Mouse (Mus musculus): ENCODE results near the gene Grm1. TPM values are rescaled to one million over a fixed set of nuclear protein-coding genes. Genes with fewer than 3 reads are reported as not detected.

Gene Grm1
- total and polyA plus RNA-seq, 2 experiments: not detected

- TF ChIP-seq CTCF (IDR thresholded peaks at IDR 0.05; ENCODE audit: low read depth, low read length) (no peak), POLR2A (IDR thresholded peaks at IDR 0.05; ENCODE audit: extremely low read depth, insufficient read depth, low read length) (no peak)
- Histone ChIP-seq H3K9ac (ENCODE audit: low read depth, low read length) (no peak overlapping the region), H3K27ac (replicated peaks; ENCODE audit: insufficient read depth, low read depth, low read length) (no peak overlapping the region), H3K79me2 (ENCODE audit: control insufficient read depth, insufficient read depth, low read length) (no peaks in the 10 kb centered on the region), H3K4me1 (ENCODE audit: control insufficient read depth, insufficient read depth, low read length) (no peaks in the 10 kb centered on the region), H3K36me3 (ENCODE audit: control insufficient read depth, insufficient read depth, low read length) (no peaks in the 10 kb centered on the region), H3K4me3 (ENCODE audit: insufficient read depth, low read depth, low read length) (no peak overlapping the region), H3K27me3 (ENCODE audit: control insufficient read depth, insufficient read depth, low read length) (no peaks in the 10 kb centered on the region)
- WGBS: 67% methylated on average over 1 of the region's 1 CpGs
- DNase-seq (ENCODE audit: extremely low read depth, low read depth, low spot score): no peak
Measured at GRCm38 (mm10) chr10:10996766-10997165, 85.4 kb downstream of the Grm1 start.

- no peak for DNase-seq (ENCODE audit: extremely low read depth, low read depth, low spot score)
- Histone ChIP-seq H3K79me2 (ENCODE audit: control insufficient read depth, insufficient read depth, low read length) (no peaks in the 10 kb centered on the region), H3K4me1 (ENCODE audit: control insufficient read depth, insufficient read depth, low read length) (no peaks in the 10 kb centered on the region), H3K27me3 (ENCODE audit: control insufficient read depth, insufficient read depth, low read length) (no peaks in the 10 kb centered on the region), H3K36me3 (ENCODE audit: control insufficient read depth, insufficient read depth, low read length) (no peaks in the 10 kb centered on the region), H3K27ac (replicated peaks; ENCODE audit: insufficient read depth, low read depth, low read length) (no peak overlapping the region), H3K4me3 (ENCODE audit: insufficient read depth, low read depth, low read length) (no peak overlapping the region), H3K9ac (ENCODE audit: low read depth, low read length) (no peak overlapping the region)
- TF ChIP-seq POLR2A (IDR thresholded peaks at IDR 0.05; ENCODE audit: extremely low read depth, insufficient read depth, low read length) (no peak), CTCF (IDR thresholded peaks at IDR 0.05; ENCODE audit: low read depth, low read length) (no peak)
- WGBS: 77% methylated on average over 3 of the region's 3 CpGs
Measured at GRCm38 (mm10) chr10:10991708-10992107, 90.4 kb downstream of the Grm1 start.

GRCm38 (mm10) chr10:10971311-10971710 is 110.8 kb downstream of the Grm1 start:
- Histone ChIP-seq H3K79me2 (ENCODE audit: control insufficient read depth, insufficient read depth, low read length) (no peaks in the 10 kb centered on the region), H3K9ac (ENCODE audit: low read depth, low read length) (no peak overlapping the region), H3K36me3 (ENCODE audit: control insufficient read depth, insufficient read depth, low read length) (no peaks in the 10 kb centered on the region), H3K27ac (replicated peaks; ENCODE audit: insufficient read depth, low read depth, low read length) (no peak overlapping the region), H3K27me3 (ENCODE audit: control insufficient read depth, insufficient read depth, low read length) (no peaks in the 10 kb centered on the region), H3K4me3 (ENCODE audit: insufficient read depth, low read depth, low read length) (no peak overlapping the region), H3K4me1 (ENCODE audit: control insufficient read depth, insufficient read depth, low read length) (no peaks in the 10 kb centered on the region)
- DNase-seq (ENCODE audit: extremely low read depth, low read depth, low spot score): no peak
- WGBS: 59% methylated on average over 2 of the region's 2 CpGs
- no peak for TF ChIP-seq POLR2A (IDR thresholded peaks at IDR 0.05; ENCODE audit: extremely low read depth, insufficient read depth, low read length)
- no peak for TF ChIP-seq CTCF (IDR thresholded peaks at IDR 0.05; ENCODE audit: low read depth, low read length)

- DNase-seq (ENCODE audit: extremely low read depth, low read depth, low spot score): no peak
- TF ChIP-seq CTCF (IDR thresholded peaks at IDR 0.05; ENCODE audit: low read depth, low read length) (no peak), POLR2A (IDR thresholded peaks at IDR 0.05; ENCODE audit: extremely low read depth, insufficient read depth, low read length) (no peak)
- H3K79me2 ChIP-seq (ENCODE audit: control insufficient read depth, insufficient read depth, low read length): no peaks in the 10 kb centered on the region
Measured at GRCm38 (mm10) chr10:10964490-10965150, 117.5 kb downstream of the Grm1 start.

GRCm38 (mm10) chr10:10950557-10950956 is 131.6 kb downstream of the Grm1 start:
- WGBS: 75% methylated on average over 3 of the region's 3 CpGs
- Histone ChIP-seq H3K79me2 (ENCODE audit: control insufficient read depth, insufficient read depth, low read length) (no peaks in the 10 kb centered on the region), H3K27me3 (ENCODE audit: control insufficient read depth, insufficient read depth, low read length) (no peaks in the 10 kb centered on the region), H3K27ac (replicated peaks; ENCODE audit: insufficient read depth, low read depth, low read length) (no peak overlapping the region), H3K4me1 (ENCODE audit: control insufficient read depth, insufficient read depth, low read length) (no peaks in the 10 kb centered on the region), H3K4me3 (ENCODE audit: insufficient read depth, low read depth, low read length) (no peak overlapping the region), H3K36me3 (ENCODE audit: control insufficient read depth, insufficient read depth, low read length) (no peaks in the 10 kb centered on the region), H3K9ac (ENCODE audit: low read depth, low read length) (no peak overlapping the region)
- no peak for DNase-seq (ENCODE audit: extremely low read depth, low read depth, low spot score)
- TF ChIP-seq POLR2A (IDR thresholded peaks at IDR 0.05; ENCODE audit: extremely low read depth, insufficient read depth, low read length) (no peak), CTCF (IDR thresholded peaks at IDR 0.05; ENCODE audit: low read depth, low read length) (no peak)

More at GRCm38 (mm10) chr10:10964490-10965150, 117.5 kb downstream of the Grm1 start:
- Histone ChIP-seq H3K9ac (ENCODE audit: low read depth, low read length) (no peak overlapping the region), H3K4me3 (ENCODE audit: insufficient read depth, low read depth, low read length) (no peak overlapping the region), H3K27ac (replicated peaks; ENCODE audit: insufficient read depth, low read depth, low read length) (no peak overlapping the region), H3K27me3 (ENCODE audit: control insufficient read depth, insufficient read depth, low read length) (no peaks in the 10 kb centered on the region), H3K4me1 (ENCODE audit: control insufficient read depth, insufficient read depth, low read length) (no peaks in the 10 kb centered on the region), H3K36me3 (ENCODE audit: control insufficient read depth, insufficient read depth, low read length) (no peaks in the 10 kb centered on the region)
- 69% methylated on average over 6 of the region's 6 CpGs for WGBS

GRCm38 (mm10) chr10:10949172-10949571 is 133.0 kb downstream of the Grm1 start:
- Histone ChIP-seq H3K79me2 (ENCODE audit: control insufficient read depth, insufficient read depth, low read length) (no peaks in the 10 kb centered on the region), H3K27me3 (ENCODE audit: control insufficient read depth, insufficient read depth, low read length) (no peaks in the 10 kb centered on the region), H3K4me1 (ENCODE audit: control insufficient read depth, insufficient read depth, low read length) (no peaks in the 10 kb centered on the region), H3K4me3 (ENCODE audit: insufficient read depth, low read depth, low read length) (no peak overlapping the region), H3K36me3 (ENCODE audit: control insufficient read depth, insufficient read depth, low read length) (no peaks in the 10 kb centered on the region), H3K27ac (replicated peaks; ENCODE audit: insufficient read depth, low read depth, low read length) (no peak overlapping the region), H3K9ac (ENCODE audit: low read depth, low read length) (no peak overlapping the region)
- TF ChIP-seq CTCF (IDR thresholded peaks at IDR 0.05; ENCODE audit: low read depth, low read length) (no peak), POLR2A (IDR thresholded peaks at IDR 0.05; ENCODE audit: extremely low read depth, insufficient read depth, low read length) (no peak)
- 73% methylated on average over 3 of the region's 3 CpGs for WGBS
- DNase-seq (ENCODE audit: extremely low read depth, low read depth, low spot score): no peak
